Comparison of ENCODE assay signal across 16 mouse cellular contexts in the genomic region with DNA sequence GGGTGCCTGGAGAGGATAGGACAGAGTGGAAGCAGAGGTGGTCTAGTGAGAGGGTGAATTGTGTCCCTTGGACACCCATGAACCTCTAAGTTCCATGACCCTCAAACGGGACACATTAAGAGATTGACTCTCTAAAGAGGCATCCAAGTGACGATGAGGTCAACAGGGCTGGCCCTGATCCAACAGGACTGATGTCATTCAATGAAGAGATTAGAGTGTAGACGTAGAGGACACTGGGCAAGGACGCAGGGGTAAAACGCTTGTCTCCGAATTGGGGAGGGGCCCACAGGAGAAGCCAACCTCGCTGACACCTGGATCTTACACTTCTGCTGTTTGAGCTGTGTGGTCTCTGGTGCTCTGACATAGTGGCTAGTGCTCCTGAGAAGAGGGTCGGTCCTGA. TPM values are rescaled to one million over a fixed set of nuclear protein-coding genes. Genes with fewer than 3 reads are reported as not detected.
DNase-seq lines count a peak whose midpoint lies in the region; ATAC-seq lines count a peak whose summit lies in the region.
"Had no signal": no experiment of that assay in that cellular context is flagged by ENCODE, and none has a peak within 500 bp of the region (broad histone marks: within the 10 kb centered on the region; RNA-seq: fewer than 3 reads in every experiment).

No protein-coding gene starts in this region.

- DNase-seq in cerebellum, adult 8-10 months = peak; percentile 38
- no peak for DNase-seq in cerebellum, postnatal 36 days
- peak; percentile 26 for DNase-seq in MN1 (ENCODE audit: low spot score)
- DNase-seq in adrenal gland, adult 2 months = peak; percentile 85
- DNase-seq in adrenal gland, postnatal 14 days = peak; percentile 81
- no peak for DNase-seq in lung, postnatal 36 days
- DNase-seq in layer of hippocampus, adult 18-20 months (ENCODE audit: low spot score in 2 of 2) = no peak
- DNase-seq: cerebellum, postnatal 25 days; embryo, embryonic 11 days; gastrocnemius, postnatal 25 days; kidney, adult 2 months had no signal

- no peak for ATAC-seq in activated CD4-positive, CD25-positive, alpha-beta regulatory T cell, adult 4 months
- ATAC-seq: CD4-positive, CD25-positive, alpha-beta regulatory T cell, adult 4 months; forebrain, embryonic 15.5 days; intestine, postnatal 0 days had no signal

RNA-seq across cellular contexts. Expression of a gene that starts 2.5 kb away (rescaled TPM):
- 10 to 100 TPM; 46.2 to 61.6 TPM for total RNA-seq in adrenal gland, adult 2 months (2021)
- polyA plus RNA-seq in adrenal gland, adult 2 months (2012; rRNA removed) = 11.3 and 15.5 TPM in 2 replicates
- 56.2 and 57.6 TPM in 2 replicates for total RNA-seq in adrenal gland, postnatal 14 days (2021)
- 100 to 1,000 TPM; 289 to 304 TPM for total RNA-seq in layer of hippocampus, adult 18-20 months (2021)
- under 1 TPM; 0.04 to 0.05 TPM for polyA plus RNA-seq in activated CD4-positive, CD25-positive, alpha-beta regulatory T cell, adult 4 months (2017; shearing (Covaris generic))
- total RNA-seq: MEL had no signal

Comparison
In these comparisons a context has a peak if more than half of its experiments do, and no peak if none do; other contexts are left out.
1. DNase-seq: peak in cerebellum, adult 8-10 months (single experiment), MN1 (single experiment), adrenal gland, adult 2 months (single experiment) and adrenal gland, postnatal 14 days (single experiment); none in cerebellum, postnatal 36 days (0 of 2), lung, postnatal 36 days (single experiment) and layer of hippocampus, adult 18-20 months (0 of 2).